Mouse (Mus musculus) limb, embryonic 12.5 days (tissue): ENCODE data around the gene Gm47985. TPM values are rescaled to one million over a fixed set of nuclear protein-coding genes. Genes with fewer than 3 reads are reported as not detected.
"Not testable (repeated sequence)": the region's sequence is repeated elsewhere in the genome, so short reads cannot be mapped to it uniquely, and the experiment has no call there.

Source experiments
- ATAC-seq: fragments of 200-750 bp; cut with Nextera tagmentation; 2 replicates; pipeline ENCODE4 v1.8.0; 2017; ENCODE audit warnings: low read depth, moderate TSS enrichment; ENCODE audit not compliant: insufficient number of reproducible peaks, insufficient read depth, low FRiP score, low TSS enrichment
- H3K27ac ChIP-seq: fragments of 300-500 bp; sonication (generic); 2 replicates; pipeline ENCODE4 v1.5.1; 2016; ENCODE audit warnings: mild to moderate bottlenecking, moderate library complexity
- H3K27me3 ChIP-seq: fragments of 300-500 bp; sonication (generic); 2 replicates; pipeline ENCODE4 v1.6.1; 2016; ENCODE audit warnings: mild to moderate bottlenecking, moderate library complexity
- H3K36me3 ChIP-seq: fragments of 300-500 bp; sonication (generic); 2 replicates; pipeline ENCODE4 v1.6.1; 2016; ENCODE audit warnings: mild to moderate bottlenecking, moderate library complexity
- H3K4me1 ChIP-seq: fragments of 300-500 bp; sonication (generic); replicated peaks from 2 replicates; pipeline ENCODE4 v1.6.1; 2016
- H3K4me2 ChIP-seq: fragments of 300-500 bp; sonication (generic); 2 replicates; pipeline ENCODE4 v1.6.1; 2016; ENCODE audit warnings: mild to moderate bottlenecking, moderate library complexity
- H3K4me3 ChIP-seq: fragments of 300-500 bp; sonication (generic); replicated peaks from 2 replicates; pipeline ENCODE4 v1.5.1; 2016; ENCODE audit warnings: mild to moderate bottlenecking
- H3K9ac ChIP-seq: fragments of 300-500 bp; sonication (generic); replicated peaks from 2 replicates; pipeline ENCODE4 v1.6.1; 2016; ENCODE audit warnings: mild to moderate bottlenecking, moderate library complexity
- H3K9me3 ChIP-seq: fragments of 300-500 bp; sonication (generic); 2 replicates; pipeline ENCODE4 v1.6.1; 2016; ENCODE audit warnings: mild to moderate bottlenecking, moderate library complexity
- WGBS: fragments of 180-500 bp; shearing (Covaris S2); methylation state at CpG from one replicate; pipeline ENCODE4 v1.1.7; 2016; 5-methylcytosine and 5-hydroxymethylcytosine counted together
- polyA plus RNA-seq: library from polyadenylated mRNA; unstranded; fragments of >200 nt; fragmentation: Nextera tagmentation; extraction: Ambion mirVana; gene quantifications from 2 replicates; pipeline ENCODE4 v1.2.1, GENCODE M21; 2016

Gm47985 gene
- polyA plus RNA-seq, result 0.92 and 1.3 TPM in 2 replicates

GRCm38 (mm10) chr1:151182266-151182665 is at the start of gene Gm47985:
TSS of gene Gm47985 (plus strand) at chr1:151182537.
- H3K4me1 ChIP-seq, H3K4me2 ChIP-seq, ATAC-seq, H3K27me3 ChIP-seq, H3K4me3 ChIP-seq, H3K9ac ChIP-seq, H3K9me3 ChIP-seq, H3K36me3 ChIP-seq, H3K27ac ChIP-seq: not testable (repeated sequence)
- no CpG with 5 or more reads among the region's 7 CpGs for WGBS

GRCm38 (mm10) chr1:151132686-151133085 is 49.7 kb upstream of the Gm47985 start:
- H3K27ac ChIP-seq, result no peak overlapping the region
- WGBS, result 90% methylated on average over 7 of the region's 7 CpGs
- H3K9ac ChIP-seq, result no peak overlapping the region
- H3K4me1 ChIP-seq, result no peaks in the 10 kb centered on the region
- H3K9me3 ChIP-seq, result no peaks in the 10 kb centered on the region
- no peak overlapping the region for H3K4me2 ChIP-seq
- no peaks in the 10 kb centered on the region for H3K36me3 ChIP-seq
- no peak overlapping the region for H3K4me3 ChIP-seq
- no peak for ATAC-seq
- no peaks in the 10 kb centered on the region for H3K27me3 ChIP-seq

- WGBS, result 75% methylated on average over 6 of the region's 6 CpGs
- no peak overlapping the region for H3K4me2 ChIP-seq
- H3K9me3 ChIP-seq, result no peaks in the 10 kb centered on the region
- no peaks in the 10 kb centered on the region for H3K36me3 ChIP-seq
- H3K4me1 ChIP-seq, result peaks cover 9% of the 10 kb centered on the region
- no peak overlapping the region for H3K27ac ChIP-seq
- no peaks in the 10 kb centered on the region for H3K27me3 ChIP-seq
- H3K4me3 ChIP-seq, result no peak overlapping the region
- no peak overlapping the region for H3K9ac ChIP-seq
- ATAC-seq, result no peak
These were observed 43.9 kb upstream of the Gm47985 start for GRCm38 (mm10) chr1:151138388-151138787.

- Histone ChIP-seq H3K36me3 (no peaks in the 10 kb centered on the region), H3K9ac (no peak overlapping the region), H3K4me3 (no peak overlapping the region), H3K4me2 (no peak overlapping the region), H3K27me3 (no peaks in the 10 kb centered on the region), H3K9me3 (no peaks in the 10 kb centered on the region), H3K4me1 (peaks cover 9% of the 10 kb centered on the region), H3K27ac (peak overlapping the region; percentile 26)
- 0 out of 2 replicates have a peak, but pooled peaks have one; percentile 60 for ATAC-seq
- 26% methylated on average over 3 of the region's 3 CpGs for WGBS
These were observed 41.4 kb upstream of the Gm47985 start for GRCm38 (mm10) chr1:151140956-151141355.

GRCm38 (mm10) chr1:151144471-151145146 is 37.7 kb upstream of the Gm47985 start:
- no peaks in the 10 kb centered on the region for H3K36me3 ChIP-seq
- H3K4me1 ChIP-seq, result peaks cover 9% of the 10 kb centered on the region
- H3K27me3 ChIP-seq, result no peaks in the 10 kb centered on the region
- no peak overlapping the region for H3K4me2 ChIP-seq
- WGBS, result 64% methylated on average over 6 of the region's 6 CpGs
- ATAC-seq, result no peak
- H3K9ac ChIP-seq, result no peak overlapping the region
- no peaks in the 10 kb centered on the region for H3K9me3 ChIP-seq
- H3K4me3 ChIP-seq, result no peak overlapping the region
- H3K27ac ChIP-seq, result no peak overlapping the region

- ATAC-seq, result no peak
These were observed 34.5 kb upstream of the Gm47985 start for GRCm38 (mm10) chr1:151147801-151148200.

GRCm38 (mm10) chr1:151150211-151150610 is 32.1 kb upstream of the Gm47985 start:
- no peak for ATAC-seq
- WGBS, result 87% methylated on average over 7 of the region's 7 CpGs
- Histone ChIP-seq H3K9ac (no peak overlapping the region), H3K4me2 (no peak overlapping the region), H3K4me1 (no peaks in the 10 kb centered on the region), H3K9me3 (peaks cover 3% of the 10 kb centered on the region; the same call in 1 of the 2 replicates), H3K27ac (no peak overlapping the region), H3K36me3 (no peaks in the 10 kb centered on the region), H3K4me3 (no peak overlapping the region), H3K27me3 (no peaks in the 10 kb centered on the region)

More at GRCm38 (mm10) chr1:151147801-151148200, 34.5 kb upstream of the Gm47985 start:
- H3K4me2 ChIP-seq, result no peak overlapping the region
- no peak overlapping the region for H3K27ac ChIP-seq
- H3K9ac ChIP-seq, result no peak overlapping the region
- H3K36me3 ChIP-seq, result no peaks in the 10 kb centered on the region
- H3K9me3 ChIP-seq, result no peaks in the 10 kb centered on the region
- no peaks in the 10 kb centered on the region for H3K4me1 ChIP-seq
- H3K4me3 ChIP-seq, result no peak overlapping the region
- H3K27me3 ChIP-seq, result no peaks in the 10 kb centered on the region

- Histone ChIP-seq H3K4me3 (no peak overlapping the region), H3K4me2 (no peak overlapping the region), H3K4me1 (no peaks in the 10 kb centered on the region), H3K27ac (no peak overlapping the region), H3K9ac (no peak overlapping the region), H3K9me3 (peaks cover 3% of the 10 kb centered on the region; the same call in 1 of the 2 replicates), H3K36me3 (no peaks in the 10 kb centered on the region), H3K27me3 (no peaks in the 10 kb centered on the region)
- 78% methylated on average over 2 of the region's 2 CpGs for WGBS
- no peak for ATAC-seq
These were observed 31.2 kb upstream of the Gm47985 start for GRCm38 (mm10) chr1:151151089-151151488.

- no peak overlapping the region for H3K27ac ChIP-seq
- H3K4me2 ChIP-seq, result no peak overlapping the region
- H3K27me3 ChIP-seq, result no peaks in the 10 kb centered on the region
- H3K4me1 ChIP-seq, result no peaks in the 10 kb centered on the region
- H3K36me3 ChIP-seq, result no peaks in the 10 kb centered on the region
- no peak overlapping the region for H3K4me3 ChIP-seq
- ATAC-seq, result no peak
- WGBS, result 84% methylated on average over 6 of the region's 6 CpGs
- peaks cover 3% of the 10 kb centered on the region; the same call in 1 of the 2 replicates for H3K9me3 ChIP-seq
- no peak overlapping the region for H3K9ac ChIP-seq
These were observed 29.2 kb upstream of the Gm47985 start for GRCm38 (mm10) chr1:151153056-151153652.

GRCm38 (mm10) chr1:151154131-151154530 is 28.2 kb upstream of the Gm47985 start:
- not testable (repeated sequence) for H3K27ac ChIP-seq, ATAC-seq, H3K9ac ChIP-seq, H3K4me3 ChIP-seq, H3K9me3 ChIP-seq, H3K36me3 ChIP-seq, H3K27me3 ChIP-seq, H3K4me1 ChIP-seq, H3K4me2 ChIP-seq
- WGBS, result 93% methylated on average over 9 of the region's 9 CpGs

- Histone ChIP-seq H3K36me3 (no peaks in the 10 kb centered on the region), H3K4me2 (no peak overlapping the region), H3K4me1 (no peaks in the 10 kb centered on the region), H3K27me3 (no peaks in the 10 kb centered on the region), H3K9ac (no peak overlapping the region), H3K4me3 (no peak overlapping the region), H3K27ac (no peak overlapping the region), H3K9me3 (peaks cover 3% of the 10 kb centered on the region; the same call in 1 of the 2 replicates)
- 92% methylated on average over 3 of the region's 3 CpGs for WGBS
- ATAC-seq, result no peak
These were observed 26.2 kb upstream of the Gm47985 start for GRCm38 (mm10) chr1:151156129-151156528.
